Mouse (Mus musculus): ENCODE data around the gene Stx8.

Stx8 gene

GRCm38 (mm10) chr11:68035303-68035891, 69.4 kb downstream of the Stx8 start:
- DNase-seq (ENCODE audit: low spot score): no peak

GRCm38 (mm10) chr11:68036133-68036959, 70.4 kb downstream of the Stx8 start:
- no peak for DNase-seq (ENCODE audit: low spot score)

GRCm38 (mm10) chr11:68037093-68037492, 71.1 kb downstream of the Stx8 start:
- DNase-seq (ENCODE audit: low spot score): no peak

- no peak for DNase-seq (ENCODE audit: low spot score)
Measured at GRCm38 (mm10) chr11:68038101-68038500, 72.1 kb downstream of the Stx8 start.

- no peak for DNase-seq (ENCODE audit: low spot score)
Measured at GRCm38 (mm10) chr11:68044181-68044580, 78.2 kb downstream of the Stx8 start.

GRCm38 (mm10) chr11:68046916-68047315, 80.9 kb downstream of the Stx8 start:
- no peak for DNase-seq (ENCODE audit: low spot score)

- DNase-seq (ENCODE audit: low spot score): no peak
Measured at GRCm38 (mm10) chr11:68049261-68050165, 83.5 kb downstream of the Stx8 start.

- no peak for DNase-seq (ENCODE audit: low spot score)
Measured at GRCm38 (mm10) chr11:68050725-68051124, 84.7 kb downstream of the Stx8 start.

- no peak for DNase-seq (ENCODE audit: low spot score)
Measured at GRCm38 (mm10) chr11:68051305-68051704, 85.3 kb downstream of the Stx8 start.

- no peak for DNase-seq (ENCODE audit: low spot score)
Measured at GRCm38 (mm10) chr11:68058466-68059201, 92.6 kb downstream of the Stx8 start.

GRCm38 (mm10) chr11:68060651-68061050, 94.7 kb downstream of the Stx8 start:
- no peak for DNase-seq (ENCODE audit: low spot score)

GRCm38 (mm10) chr11:68062116-68062515, 96.1 kb downstream of the Stx8 start:
- no peak for DNase-seq (ENCODE audit: low spot score)

GRCm38 (mm10) chr11:68067806-68068205, 101.8 kb downstream of the Stx8 start:
- no peak for DNase-seq (ENCODE audit: low spot score)

- no peak for DNase-seq (ENCODE audit: low spot score)
Measured at GRCm38 (mm10) chr11:68070086-68070485, 104.1 kb downstream of the Stx8 start.

GRCm38 (mm10) chr11:68071836-68072235, 105.8 kb downstream of the Stx8 start:
- DNase-seq (ENCODE audit: low spot score): no peak

- no peak for DNase-seq (ENCODE audit: low spot score)
Measured at GRCm38 (mm10) chr11:68072597-68073210, 106.7 kb downstream of the Stx8 start.

- no peak for DNase-seq (ENCODE audit: low spot score)
Measured at GRCm38 (mm10) chr11:68074686-68075085, 108.7 kb downstream of the Stx8 start.

GRCm38 (mm10) chr11:68075331-68075730, 109.3 kb downstream of the Stx8 start:
- DNase-seq (ENCODE audit: low spot score): no peak

GRCm38 (mm10) chr11:68079756-68080155, 113.8 kb downstream of the Stx8 start:
- DNase-seq (ENCODE audit: low spot score): no peak

GRCm38 (mm10) chr11:68080999-68081398, 115.0 kb downstream of the Stx8 start:
- no peak for DNase-seq (ENCODE audit: low spot score)

GRCm38 (mm10) chr11:68082756-68083155, 116.8 kb downstream of the Stx8 start:
- DNase-seq (ENCODE audit: low spot score): no peak

All from spleen, adult 12 weeks (tissue).